Mouse (Mus musculus): Measurements from ENCODE around the gene Hecw2. TPM values are rescaled to one million over a fixed set of nuclear protein-coding genes. Genes with fewer than 3 reads are reported as not detected.

Gene Hecw2
- total RNA-seq, 1 experiment from 2014 or later, result not detected

Other genes with a start within 250 kb of the Hecw2 start
- gene Ccdc150, start 55.5 kb upstream of the Hecw2 start, total RNA-seq (2017), result 0.37 and 2.2 TPM in 2 replicates
- gene Gtf3c3, start 243.8 kb upstream of the Hecw2 start, total RNA-seq (2017), result 22.9 and 23.1 TPM in 2 replicates

Data from common myeloid progenitor, adult 5-6 weeks (primary cell).